Mouse (Mus musculus) adrenal gland, adult 2 months (tissue): ENCODE results near the gene Necap1. TPM values are rescaled to one million over a fixed set of nuclear protein-coding genes. Genes with fewer than 3 reads are reported as not detected.

Experiments
- DNase-seq: peaks from one replicate; pipeline ENCODE4 v3.0.0; 2021
- long read RNA-seq: library from polyadenylated mRNA; stranded (forward); transcript quantifications from one replicate; pipeline ENCODE4 v2.0.0, GENCODE M21; 2021
- polyA plus RNA-seq: library from polyadenylated mRNA; depleted of rRNA; stranded (reverse); fragments of >200 nt; gene quantifications from 2 replicates; pipeline ENCODE4 v1.2.3, GENCODE M21; 2012; rRNA removed
- total RNA-seq, 2 experiments: library from RNA; stranded (reverse); gene quantifications; 2 replicates each; pipeline ENCODE4 v1.2.3; 2021

Gene Necap1
- total RNA-seq: 10 to 100 TPM; 51.3 to 55.3 TPM
- 10.7 and 12.4 TPM in 2 replicates for polyA plus RNA-seq
- long read RNA-seq, transcript Necap1-201 (8 exons, 2,476 nt): major isoform, 38 of 45 reads
- long read RNA-seq, partial matches to known transcripts: 2 of 45 reads
- long read RNA-seq, other reads (novel, unspliced or antisense): 5 of 45 reads

- DNase-seq: peak; percentile 96
Observed at GRCm38 (mm10) chr6:122873871-122874719, at the start of gene Necap1. TSS of gene Necap1 (plus strand) at chr6:122874474.

GRCm38 (mm10) chr6:122825166-122825565 lies 49.1 kb upstream of the Necap1 start:
- DNase-seq: no peak

DNA sequence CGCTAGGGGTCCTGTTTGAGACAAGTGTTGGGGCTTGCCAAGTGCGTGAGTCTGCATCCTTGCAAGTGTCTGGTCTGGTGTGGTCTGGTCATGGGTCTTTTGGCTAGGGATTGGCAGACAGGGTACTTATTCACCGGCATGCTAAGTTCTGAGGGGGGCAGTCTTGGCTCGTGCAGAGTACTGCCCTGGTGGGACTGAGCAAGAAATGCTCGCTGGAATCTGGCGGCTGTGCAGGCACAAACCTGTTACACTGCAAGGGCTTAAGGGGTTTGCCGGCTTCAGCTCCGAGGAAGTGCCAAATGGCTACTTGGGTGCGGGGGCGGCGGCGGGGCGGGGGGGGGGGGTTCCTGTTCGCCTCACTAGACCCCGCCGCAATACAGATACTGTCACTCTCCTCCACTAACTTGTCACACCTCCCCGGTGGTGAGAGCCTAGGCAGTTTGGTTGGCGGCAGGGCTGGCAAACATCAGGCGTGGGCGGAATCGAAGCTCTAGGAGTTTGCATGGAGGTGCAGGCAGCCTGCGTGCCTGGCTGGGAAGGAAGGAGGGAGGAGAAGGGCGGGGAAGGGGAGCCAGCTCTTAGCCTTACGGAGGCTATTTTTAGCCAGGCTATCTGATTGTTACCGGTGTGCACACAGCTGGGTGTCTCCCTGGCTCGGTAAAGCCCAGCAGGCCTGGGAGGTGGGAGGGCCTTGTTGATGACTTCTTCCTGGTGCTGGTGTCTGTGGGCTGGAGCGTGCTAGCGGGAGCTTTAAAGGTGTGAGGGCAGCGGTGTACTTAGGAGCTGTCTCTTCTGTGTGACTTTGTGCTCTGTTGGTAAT lies 48.1 kb upstream of the Necap1 start:
- DNase-seq: peak; percentile 79

DNA sequence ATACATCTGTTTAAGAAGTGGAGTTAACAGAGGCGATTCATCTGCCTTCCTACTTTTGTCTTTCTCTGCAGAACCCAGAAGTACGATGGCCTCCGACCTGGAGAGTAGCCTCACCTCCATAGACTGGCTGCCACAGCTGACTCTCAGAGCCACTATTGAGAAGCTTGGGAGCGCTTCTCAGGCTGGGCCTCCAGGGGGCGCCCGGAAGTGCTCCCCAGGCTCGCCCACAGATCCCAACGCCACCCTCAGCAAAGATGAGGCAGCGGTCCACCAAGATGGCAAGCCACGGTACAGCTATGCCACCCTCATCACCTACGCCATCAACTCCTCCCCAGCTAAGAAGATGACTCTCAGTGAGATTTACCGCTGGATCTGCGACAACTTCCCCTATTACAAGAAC lies 46.2 kb upstream of the Necap1 start:
- peak; percentile 32 for DNase-seq

- DNase-seq: no peak
Observed at GRCm38 (mm10) chr6:122832880-122833279, 41.4 kb upstream of the Necap1 start.

DNA sequence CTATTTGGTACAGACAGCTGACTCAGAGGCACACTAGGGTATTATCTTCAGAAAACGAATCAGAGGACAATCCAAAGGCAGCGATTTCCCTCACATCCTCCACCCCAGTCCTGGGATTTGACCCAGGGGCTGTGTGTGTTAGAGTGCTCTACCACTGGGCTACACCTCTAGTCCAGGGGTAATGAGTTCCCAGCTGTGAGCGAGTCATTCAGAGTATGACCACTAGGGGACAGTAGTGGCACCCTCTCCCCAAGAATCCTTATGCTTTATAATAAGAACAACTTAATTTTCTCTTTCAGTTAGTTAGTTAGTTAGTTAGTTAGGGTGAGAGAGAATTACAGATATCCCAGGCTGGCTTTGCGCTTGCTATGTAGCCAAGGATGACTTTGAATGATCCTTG lies 39.9 kb upstream of the Necap1 start:
- DNase-seq: peak; percentile 37

DNA sequence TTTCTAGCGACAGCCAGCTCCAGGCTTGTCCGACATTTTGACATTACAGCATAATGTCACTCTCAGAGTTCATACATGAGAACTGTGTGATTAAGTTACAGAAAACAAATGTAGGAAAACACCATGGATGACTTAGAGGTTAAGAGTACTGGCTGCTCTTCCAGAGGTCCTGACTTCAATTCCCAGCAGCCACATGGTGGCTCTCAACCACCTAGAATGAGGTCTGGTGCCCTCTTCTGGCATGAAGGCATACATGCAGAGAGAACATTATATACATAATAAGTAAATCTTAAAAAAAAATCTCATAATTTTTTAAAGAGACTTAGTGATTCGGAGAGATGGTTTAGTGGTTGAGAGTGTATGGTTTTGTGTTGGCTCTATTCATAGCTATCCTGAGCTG lies 37.3 kb upstream of the Necap1 start:
- no peak for DNase-seq

- no peak for DNase-seq
Observed at GRCm38 (mm10) chr6:122837539-122837938, 36.7 kb upstream of the Necap1 start.

DNA sequence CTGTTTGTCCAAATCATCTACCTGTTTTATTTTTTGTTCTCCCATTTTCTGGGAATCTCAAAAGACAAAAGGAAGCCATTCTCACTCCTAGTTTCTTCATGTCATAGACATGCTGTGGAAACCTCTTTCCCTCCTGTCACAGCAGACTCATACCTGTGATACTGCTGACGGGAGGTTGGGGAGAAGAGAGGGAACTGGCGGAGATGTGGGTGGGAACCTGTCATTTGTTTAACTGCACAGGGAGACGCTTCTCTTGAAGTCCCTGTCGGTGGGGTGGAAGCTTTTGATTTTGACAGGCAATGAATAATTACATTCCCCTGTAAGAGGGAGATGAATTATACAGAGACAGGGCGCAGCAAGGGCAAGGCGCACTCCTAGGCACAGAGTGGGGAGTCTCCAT lies 30.5 kb upstream of the Necap1 start:
- no peak for DNase-seq

GRCm38 (mm10) chr6:122852696-122853095 lies 21.6 kb upstream of the Necap1 start:
- no peak for DNase-seq

DNA sequence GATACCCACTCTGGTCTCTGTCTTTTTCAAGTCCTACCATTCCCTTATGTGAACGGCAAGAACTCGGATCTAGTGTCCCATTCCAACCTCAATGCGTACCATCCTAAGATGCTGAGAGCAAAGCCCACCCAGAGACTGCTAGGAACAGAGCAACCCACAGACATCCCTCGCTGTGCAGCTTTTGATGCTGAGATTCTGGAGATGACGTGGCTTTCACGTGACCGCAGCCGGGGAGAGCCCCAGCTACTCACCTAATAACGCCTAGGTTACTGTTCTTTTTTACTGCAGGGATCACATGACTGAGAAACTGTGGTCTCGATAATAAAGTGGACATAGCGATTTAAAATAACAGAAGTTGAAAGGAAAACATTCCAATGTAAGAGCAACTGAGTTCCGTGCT lies 19.7 kb upstream of the Necap1 start:
- DNase-seq: no peak

- DNase-seq: peak; percentile 61
Observed at GRCm38 (mm10) chr6:122855955-122856354, 18.3 kb upstream of the Necap1 start, which contains the start of gene C3ar1. TSS of gene C3ar1 (minus strand) at chr6:122856161.

DNA sequence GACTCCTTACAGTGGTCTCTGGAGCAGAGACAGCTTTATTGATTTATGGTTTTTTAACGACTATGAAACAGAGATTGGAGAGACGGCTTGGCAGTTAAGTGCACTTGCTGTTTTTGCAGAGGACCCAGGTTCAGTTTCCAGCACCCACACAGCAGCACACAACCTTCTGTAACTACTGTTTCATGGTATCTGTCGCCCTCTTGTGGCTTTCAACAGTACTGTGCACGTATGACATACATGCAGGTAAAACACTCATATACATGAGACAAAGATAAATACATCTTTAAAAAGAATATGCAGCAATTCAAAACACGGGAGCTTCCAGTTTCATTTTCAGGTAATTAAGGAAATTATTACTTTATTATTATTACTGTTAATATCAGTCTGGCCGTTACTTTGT lies 11.8 kb upstream of the Necap1 start:
- no peak for DNase-seq

DNA sequence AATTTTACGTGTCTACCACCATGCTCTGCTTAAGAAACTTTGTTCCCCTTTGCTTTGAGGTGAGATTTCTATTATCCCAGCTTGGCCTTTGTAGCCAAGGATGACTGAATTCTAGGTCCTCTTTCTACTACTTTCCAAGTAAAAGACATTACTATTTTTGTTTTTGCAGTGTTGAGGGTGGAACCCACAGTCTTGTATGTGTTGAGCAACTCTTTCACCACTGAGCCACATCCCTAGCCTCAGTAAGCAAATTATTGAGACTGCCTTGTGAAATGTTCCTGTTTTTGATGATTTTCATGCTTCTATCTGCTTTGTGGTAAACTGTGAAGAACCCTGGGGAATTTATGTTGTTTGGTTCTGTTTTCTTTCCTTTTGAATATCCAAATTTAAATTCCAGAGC lies 11.4 kb upstream of the Necap1 start:
- no peak for DNase-seq

GRCm38 (mm10) chr6:122867914-122868313 lies 6.4 kb upstream of the Necap1 start:
- DNase-seq: no peak

DNA sequence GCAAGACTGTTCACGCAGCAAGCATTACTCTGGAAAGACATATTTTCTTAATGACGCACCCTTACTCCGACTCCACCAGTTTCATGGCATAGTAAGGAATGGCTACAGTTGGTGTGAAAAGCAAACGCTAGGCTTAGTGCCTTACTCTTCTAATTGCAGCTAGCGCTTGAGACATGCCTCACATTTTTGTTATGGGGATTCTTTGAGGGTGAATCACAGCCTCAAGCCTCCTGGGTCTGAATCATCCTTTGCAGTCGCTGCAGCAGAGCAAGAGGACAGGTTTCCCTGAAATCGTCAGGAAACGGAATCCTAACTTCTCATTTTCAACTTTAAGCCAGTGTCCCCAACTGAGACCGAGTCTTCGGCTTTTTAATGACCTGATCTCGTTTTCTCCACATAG lies 4.4 kb upstream of the Necap1 start:
- DNase-seq: peak; percentile 56

GRCm38 (mm10) chr6:122872800-122873199 lies 1.5 kb upstream of the Necap1 start:
- DNase-seq: no peak

DNA sequence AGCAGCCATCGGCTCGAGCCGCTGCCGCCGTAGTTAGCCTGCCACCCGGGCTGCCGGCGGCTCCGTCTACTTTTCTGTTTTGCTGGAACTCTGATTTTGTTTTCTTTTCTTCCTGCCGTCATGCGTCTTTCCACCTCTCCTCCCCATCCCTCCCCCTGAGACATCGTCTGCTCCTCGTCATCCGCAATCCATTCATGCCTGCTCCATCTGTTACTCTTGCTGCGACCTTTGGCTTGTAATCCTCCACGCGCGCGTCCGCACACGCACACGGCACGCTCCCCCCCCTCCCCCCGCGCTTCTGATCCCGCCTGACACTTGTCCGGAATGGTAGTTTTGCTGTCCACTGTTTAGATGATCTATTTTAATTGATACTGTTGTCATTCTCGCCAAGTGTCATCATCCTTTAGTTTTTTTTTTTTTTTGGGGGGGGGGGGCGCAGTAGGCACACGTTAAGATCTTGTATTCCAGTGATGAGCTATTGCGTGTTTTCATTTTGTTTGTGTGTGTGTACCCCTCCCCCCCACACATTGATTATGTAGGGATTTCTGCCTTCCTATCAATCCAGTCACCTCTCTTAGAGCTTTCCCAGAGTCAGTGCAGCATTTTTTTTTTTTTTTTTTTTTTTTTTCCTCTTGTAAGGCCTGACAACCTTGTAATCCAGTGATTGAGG lies 581 bp downstream of the Necap1 start:
- DNase-seq: no peak

DNA sequence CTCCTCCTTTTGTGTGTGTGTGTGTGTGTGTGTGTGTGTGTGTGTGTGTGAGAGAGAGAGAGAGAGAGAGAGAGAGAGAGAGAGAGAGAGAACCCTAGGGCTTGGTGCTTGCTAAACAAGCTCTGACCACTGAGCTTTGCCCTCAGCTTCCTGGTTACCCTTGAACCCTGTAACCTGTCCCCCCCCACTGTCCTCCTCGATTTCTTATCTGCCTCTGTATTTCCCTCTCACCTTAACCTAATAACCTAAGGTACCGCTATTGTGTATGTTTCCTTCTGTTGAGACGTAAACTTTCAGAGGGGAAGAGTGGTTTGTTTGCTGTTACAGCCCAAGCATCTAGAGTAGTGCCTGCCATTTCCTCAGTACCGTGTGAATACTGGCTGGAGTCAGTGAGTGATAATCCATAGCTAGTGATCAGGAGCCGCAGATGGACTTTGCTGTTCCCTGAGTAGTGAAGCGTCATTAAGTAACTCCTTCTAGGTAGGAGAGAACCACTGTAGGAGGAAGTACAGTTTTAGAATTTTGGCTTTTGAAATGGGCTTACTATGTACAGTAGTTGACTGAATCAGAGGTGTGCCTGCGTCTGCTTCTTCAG lies 5.0 kb downstream of the Necap1 start:
- DNase-seq: no peak

DNA sequence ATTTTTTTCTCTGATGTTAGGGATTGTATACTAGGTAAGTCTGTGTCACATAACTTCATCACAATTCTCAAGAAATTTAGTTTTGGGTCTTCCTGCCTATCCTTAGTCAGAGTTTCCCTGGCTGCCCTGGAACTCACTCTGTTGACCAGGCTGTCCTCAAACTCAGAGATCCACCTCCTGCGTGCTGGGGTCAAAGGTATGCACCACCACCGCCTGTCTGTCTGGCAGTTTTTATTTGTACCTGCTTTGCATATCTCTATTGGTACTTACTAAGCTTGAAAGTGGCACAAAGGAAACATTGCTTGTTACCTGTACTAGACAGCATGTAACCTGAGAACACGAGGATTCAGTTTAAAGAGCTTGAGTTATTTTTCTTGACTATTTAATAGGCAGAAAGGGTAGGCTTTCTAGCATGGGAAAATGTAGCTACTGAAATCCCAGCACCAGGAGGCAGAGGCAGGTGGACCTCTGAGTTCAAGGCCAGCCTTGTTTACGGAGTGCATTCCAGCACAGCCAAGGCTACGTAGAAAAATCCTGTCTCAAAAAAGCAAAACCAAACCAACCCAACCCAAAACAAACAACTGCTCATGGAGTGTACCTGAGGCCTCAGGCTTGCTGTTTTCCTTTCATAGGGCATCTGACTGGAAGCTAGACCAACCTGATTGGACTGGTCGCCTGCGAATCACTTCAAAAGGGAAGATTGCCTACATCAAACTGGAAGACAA lies 5.7 kb downstream of the Necap1 start:
- no peak for DNase-seq

GRCm38 (mm10) chr6:122881287-122881686 lies 7.0 kb downstream of the Necap1 start:
- no peak for DNase-seq
